Mouse (Mus musculus) inflammation-experienced regulatory T-cells, adult 6 months (primary cell): Measurements from ENCODE around the gene Itpr1. TPM values are rescaled to one million over a fixed set of nuclear protein-coding genes. Genes with fewer than 3 reads are reported as not detected.

ENCODE experiments used
- polyA plus RNA-seq, 3 experiments: library from polyadenylated mRNA; unstranded; fragments of 100-300 nt; shearing (Covaris generic); gene quantifications; one replicate each; pipeline ENCODE4 v1.2.1; 2017

Itpr1 gene
- polyA plus RNA-seq, 3 experiments from 2014 or later = 15.3 to 18.8 (median 17.0) TPM

Other genes starting within 250 kb of the Itpr1 start
- 1 to 10 TPM; 1.5 to 1.9 (median 1.5) TPM for gene Setmar, start 148.1 kb upstream of the Itpr1 start, polyA plus RNA-seq
- gene Sumf1, start 27.5 kb upstream of the Itpr1 start, polyA plus RNA-seq = 1 to 10 TPM; 5.5 to 8.2 (median 5.8) TPM